Mouse (Mus musculus) brain, adult 10 weeks (tissue): Measurements from ENCODE around the gene Psmc2. TPM values are rescaled to one million over a fixed set of nuclear protein-coding genes. Genes with fewer than 3 reads are reported as not detected.

ENCODE experiments used
- polyA plus RNA-seq: library from polyadenylated mRNA; stranded (reverse); fragments of 350-450 nt; fragmentation: Illumina TruSeq; extraction: RNeasy Lipid Tissue Mini Kit (QIAGEN cat#74804); gene quantifications from one replicate; pipeline ENCODE4 v1.2.3, GENCODE M21; 2015; ENCODE audit warnings: low read depth, low replicate concordance

The Psmc2 gene
- polyA plus RNA-seq = 146 TPM

GRCm38 (mm10) chr5:21785053-21785452, at the start of gene Psmc2, which contains the start of gene Dnajc2:
Psmc2 (plus strand) TSS chr5:21785283.
Dnajc2 (minus strand) TSS chr5:21785251.

GRCm38 (mm10) chr5:21736956-21737585, 48.0 kb upstream of the Psmc2 start, which contains the start of gene Pmpcb:
Pmpcb (plus strand) TSS chr5:21737141.

Other genes with a start within 250 kb of the Psmc2 start
- not detected for gene Lrrc17, start 241.7 kb upstream of the Psmc2 start, polyA plus RNA-seq
- gene Fbxl13, start 139.6 kb upstream of the Psmc2 start, polyA plus RNA-seq = 0.34 TPM
- gene Armc10, start 139.5 kb upstream of the Psmc2 start, polyA plus RNA-seq = 22.8 TPM
- 15.3 TPM for gene Napepld, start 83.9 kb upstream of the Psmc2 start, polyA plus RNA-seq
- 78.1 TPM for gene Pmpcb, start 48.1 kb upstream of the Psmc2 start, polyA plus RNA-seq
- 26.6 TPM for gene Dnajc2, start within 50 bp of the Psmc2 start, polyA plus RNA-seq
- 0.57 TPM for gene Slc26a5, start 80.3 kb downstream of the Psmc2 start, polyA plus RNA-seq